Mouse (Mus musculus) hindbrain, embryonic 13.5 days (tissue): ENCODE results near the gene Phf21a. TPM values are rescaled to one million over a fixed set of nuclear protein-coding genes. Genes with fewer than 3 reads are reported as not detected.

ENCODE experiments used
- ATAC-seq: fragments of 200-750 bp; cut with Nextera tagmentation; 2 replicates; pipeline ENCODE4 v1.8.0; 2017; ENCODE audit warnings: moderate TSS enrichment; ENCODE audit not compliant: low FRiP score
- H3K27ac ChIP-seq: fragments of 300-500 bp; sonication (generic); 2 replicates; pipeline ENCODE4 v1.5.1; 2015; ENCODE audit warnings: inconsistent platforms, mild to moderate bottlenecking, moderate library complexity
- H3K27me3 ChIP-seq: fragments of 300-500 bp; sonication (generic); 2 replicates; pipeline ENCODE4 v1.6.1; 2015; ENCODE audit warnings: mild to moderate bottlenecking, inconsistent platforms
- H3K36me3 ChIP-seq: fragments of 300-500 bp; sonication (generic); 2 replicates; pipeline ENCODE4 v1.6.1; 2015; ENCODE audit warnings: mild to moderate bottlenecking, inconsistent platforms
- H3K4me1 ChIP-seq: fragments of 300-500 bp; sonication (generic); replicated peaks from 2 replicates; pipeline ENCODE4 v1.6.1; 2015; ENCODE audit warnings: inconsistent platforms
- H3K4me2 ChIP-seq: fragments of 300-500 bp; sonication (generic); 2 replicates; pipeline ENCODE4 v1.6.1; 2015; ENCODE audit warnings: inconsistent platforms, mild to moderate bottlenecking, moderate library complexity
- H3K4me3 ChIP-seq: fragments of 300-500 bp; sonication (generic); 2 replicates; pipeline ENCODE4 v1.5.1; 2015; ENCODE audit warnings: mild to moderate bottlenecking, inconsistent platforms
- H3K9ac ChIP-seq: fragments of 300-500 bp; sonication (generic); 2 replicates; pipeline ENCODE4 v1.6.1; 2015; ENCODE audit warnings: mild to moderate bottlenecking, inconsistent platforms
- H3K9me3 ChIP-seq: fragments of 300-500 bp; sonication (generic); 2 replicates; pipeline ENCODE4 v1.6.1; 2016; ENCODE audit warnings: inconsistent platforms
- WGBS: fragments of 180-500 bp; shearing (Covaris S2); methylation state at CpG from one replicate; pipeline ENCODE4 v1.1.7; 2015; 5-methylcytosine and 5-hydroxymethylcytosine counted together
- polyA plus RNA-seq: library from polyadenylated mRNA; unstranded; fragments of >200 nt; fragmentation: Nextera tagmentation; extraction: Ambion mirVana; gene quantifications from 2 replicates; pipeline ENCODE4 v1.2.1, GENCODE M21; 2015

The Phf21a gene
- polyA plus RNA-seq, 1 experiment from 2014 or later = 38.4 TPM

- Histone ChIP-seq H3K4me2 (no peak overlapping the region), H3K27me3 (no peaks in the 10 kb centered on the region), H3K4me3 (no peak overlapping the region), H3K9ac (no peak overlapping the region), H3K9me3 (no peaks in the 10 kb centered on the region), H3K36me3 (0 out of 2 replicates have a peak, but pooled peaks cover 2% of the 10 kb centered on the region), H3K4me1 (peaks cover 9% of the 10 kb centered on the region), H3K27ac (no peak overlapping the region)
- WGBS = 96% methylated on average over 1 of the region's 1 CpGs
- ATAC-seq = no peak
Measured at GRCm38 (mm10) chr2:92210409-92210808, 117.5 kb downstream of the Phf21a start.

- Histone ChIP-seq H3K36me3 (peaks cover 17% of the 10 kb centered on the region), H3K4me3 (no peak overlapping the region), H3K27ac (no peak overlapping the region), H3K9me3 (no peaks in the 10 kb centered on the region), H3K9ac (no peak overlapping the region), H3K27me3 (no peaks in the 10 kb centered on the region), H3K4me2 (no peak overlapping the region), H3K4me1 (no peaks in the 10 kb centered on the region)
- no peak for ATAC-seq
- WGBS = 91% methylated on average over 6 of the region's 6 CpGs
Measured at GRCm38 (mm10) chr2:92221431-92221830, 128.5 kb downstream of the Phf21a start.

- H3K27ac ChIP-seq = no peak overlapping the region
- no peaks in the 10 kb centered on the region for H3K27me3 ChIP-seq
- no peak overlapping the region for H3K4me3 ChIP-seq
- 81% methylated on average over 1 of the region's 1 CpGs for WGBS
- H3K4me2 ChIP-seq = no peak overlapping the region
- H3K9ac ChIP-seq = no peak overlapping the region
- no peaks in the 10 kb centered on the region for H3K4me1 ChIP-seq
- ATAC-seq = no peak
- no peaks in the 10 kb centered on the region for H3K9me3 ChIP-seq
- H3K36me3 ChIP-seq = peaks cover 20% of the 10 kb centered on the region
Measured at GRCm38 (mm10) chr2:92225592-92225991, 132.7 kb downstream of the Phf21a start.

GRCm38 (mm10) chr2:92229973-92230372, 137.1 kb downstream of the Phf21a start:
- H3K9me3 ChIP-seq = no peaks in the 10 kb centered on the region
- WGBS = 95% methylated on average over 9 of the region's 9 CpGs
- no peak overlapping the region for H3K9ac ChIP-seq
- no peak for ATAC-seq
- no peak overlapping the region for H3K27ac ChIP-seq
- H3K4me1 ChIP-seq = no peaks in the 10 kb centered on the region
- H3K27me3 ChIP-seq = no peaks in the 10 kb centered on the region
- no peak overlapping the region for H3K4me3 ChIP-seq
- H3K36me3 ChIP-seq = peaks cover 36% of the 10 kb centered on the region
- H3K4me2 ChIP-seq = no peak overlapping the region

GRCm38 (mm10) chr2:92231706-92232105, 138.8 kb downstream of the Phf21a start:
- Histone ChIP-seq H3K27me3 (no peaks in the 10 kb centered on the region), H3K4me3 (no peak overlapping the region), H3K4me1 (no peaks in the 10 kb centered on the region), H3K9ac (no peak overlapping the region), H3K36me3 (peaks cover 49% of the 10 kb centered on the region), H3K4me2 (no peak overlapping the region), H3K27ac (no peak overlapping the region), H3K9me3 (no peaks in the 10 kb centered on the region)
- no peak for ATAC-seq

GRCm38 (mm10) chr2:92234768-92235332, 141.9 kb downstream of the Phf21a start:
- H3K4me2 ChIP-seq = no peak overlapping the region
- no peak overlapping the region for H3K27ac ChIP-seq
- H3K4me3 ChIP-seq = no peak overlapping the region
- H3K4me1 ChIP-seq = no peaks in the 10 kb centered on the region
- 94% methylated on average over 5 of the region's 5 CpGs for WGBS
- H3K36me3 ChIP-seq = peaks cover 46% of the 10 kb centered on the region
- H3K9ac ChIP-seq = no peak overlapping the region
- H3K27me3 ChIP-seq = no peaks in the 10 kb centered on the region
- ATAC-seq = no peak
- no peaks in the 10 kb centered on the region for H3K9me3 ChIP-seq

GRCm38 (mm10) chr2:92240299-92240698, 147.4 kb downstream of the Phf21a start:
- WGBS = 87% methylated on average over 2 of the region's 2 CpGs
- no peaks in the 10 kb centered on the region for H3K27me3 ChIP-seq
- no peaks in the 10 kb centered on the region for H3K4me1 ChIP-seq
- H3K27ac ChIP-seq = no peak overlapping the region
- no peak overlapping the region for H3K9ac ChIP-seq
- no peak overlapping the region for H3K4me2 ChIP-seq
- H3K9me3 ChIP-seq = no peaks in the 10 kb centered on the region
- no peak overlapping the region for H3K4me3 ChIP-seq
- peaks cover 21% of the 10 kb centered on the region for H3K36me3 ChIP-seq
- ATAC-seq = no peak

- H3K36me3 ChIP-seq = peaks cover 20% of the 10 kb centered on the region
- ATAC-seq = no peak
- H3K27me3 ChIP-seq = no peaks in the 10 kb centered on the region
- H3K4me3 ChIP-seq = no peak overlapping the region
- 96% methylated on average over 2 of the region's 2 CpGs for WGBS
- H3K9me3 ChIP-seq = no peaks in the 10 kb centered on the region
- no peaks in the 10 kb centered on the region for H3K4me1 ChIP-seq
- no peak overlapping the region for H3K27ac ChIP-seq
- no peak overlapping the region for H3K9ac ChIP-seq
- no peak overlapping the region for H3K4me2 ChIP-seq
Measured at GRCm38 (mm10) chr2:92240816-92241215, 147.9 kb downstream of the Phf21a start.

GRCm38 (mm10) chr2:92241317-92241716, 148.4 kb downstream of the Phf21a start:
- H3K9ac ChIP-seq = no peak overlapping the region
- 90% methylated on average over 3 of the region's 3 CpGs for WGBS

GRCm38 (mm10) chr2:92246112-92246511, 153.2 kb downstream of the Phf21a start:
- Histone ChIP-seq H3K27ac (no peak overlapping the region), H3K4me2 (no peak overlapping the region), H3K9me3 (no peaks in the 10 kb centered on the region), H3K36me3 (peaks cover 23% of the 10 kb centered on the region), H3K4me3 (no peak overlapping the region), H3K9ac (no peak overlapping the region), H3K4me1 (no peaks in the 10 kb centered on the region), H3K27me3 (no peaks in the 10 kb centered on the region)
- 93% methylated on average over 1 of the region's 1 CpGs for WGBS
- no peak for ATAC-seq

More at GRCm38 (mm10) chr2:92241317-92241716, 148.4 kb downstream of the Phf21a start:
- ATAC-seq = no peak
- peaks cover 15% of the 10 kb centered on the region for H3K36me3 ChIP-seq
- no peak overlapping the region for H3K4me2 ChIP-seq
- no peaks in the 10 kb centered on the region for H3K27me3 ChIP-seq
- no peaks in the 10 kb centered on the region for H3K4me1 ChIP-seq
- H3K9me3 ChIP-seq = no peaks in the 10 kb centered on the region
- no peak overlapping the region for H3K27ac ChIP-seq
- no peak overlapping the region for H3K4me3 ChIP-seq

- peaks cover 23% of the 10 kb centered on the region for H3K36me3 ChIP-seq
- no peak overlapping the region for H3K27ac ChIP-seq
- H3K9me3 ChIP-seq = no peaks in the 10 kb centered on the region
- no peak for ATAC-seq
- H3K4me2 ChIP-seq = no peak overlapping the region
- H3K9ac ChIP-seq = no peak overlapping the region
- no peak overlapping the region for H3K4me3 ChIP-seq
- WGBS = 98% methylated on average over 2 of the region's 2 CpGs
- H3K27me3 ChIP-seq = no peaks in the 10 kb centered on the region
- no peaks in the 10 kb centered on the region for H3K4me1 ChIP-seq
Measured at GRCm38 (mm10) chr2:92247711-92248110, 154.8 kb downstream of the Phf21a start.

- ATAC-seq = no peak
- H3K36me3 ChIP-seq = peaks cover 20% of the 10 kb centered on the region
Measured at GRCm38 (mm10) chr2:92250472-92250871, 157.6 kb downstream of the Phf21a start.

GRCm38 (mm10) chr2:92253777-92254176, 160.9 kb downstream of the Phf21a start:
- no peak overlapping the region for H3K4me2 ChIP-seq
- peaks cover 7% of the 10 kb centered on the region; the same call in 1 of the 2 replicates for H3K4me1 ChIP-seq
- no peak overlapping the region for H3K9ac ChIP-seq
- H3K36me3 ChIP-seq = peaks cover 7% of the 10 kb centered on the region; the same call in 1 of the 2 replicates
- ATAC-seq = no peak
- WGBS = 95% methylated on average over 5 of the region's 5 CpGs
- no peak overlapping the region for H3K4me3 ChIP-seq
- H3K27me3 ChIP-seq = no peaks in the 10 kb centered on the region
- H3K9me3 ChIP-seq = no peaks in the 10 kb centered on the region
- H3K27ac ChIP-seq = no peak overlapping the region

More at GRCm38 (mm10) chr2:92250472-92250871, 157.6 kb downstream of the Phf21a start:
- H3K4me3 ChIP-seq = no peak overlapping the region
- H3K27ac ChIP-seq = no peak overlapping the region
- no peak overlapping the region for H3K4me2 ChIP-seq
- no peaks in the 10 kb centered on the region for H3K27me3 ChIP-seq
- 89% methylated on average over 2 of the region's 2 CpGs for WGBS
- H3K4me1 ChIP-seq = no peaks in the 10 kb centered on the region
- H3K9me3 ChIP-seq = no peaks in the 10 kb centered on the region
- H3K9ac ChIP-seq = no peak overlapping the region
